Mouse (Mus musculus): ENCODE results near the gene Foxp2.
A peak's percentile ranks its signal among the peaks of the same experiment; 100 is the strongest.

The Foxp2 gene

GRCm38 (mm10) chr6:14901183-14901970, at the start of gene Foxp2:
Gene Foxp2, plus strand, starts transcription at chr6:14901349.
- peak; percentile 7 for DNase-seq

- no peak for DNase-seq
Observed at GRCm38 (mm10) chr6:14885199-14885598, 15.9 kb upstream of the Foxp2 start.

GRCm38 (mm10) chr6:14897028-14897427, 4.1 kb upstream of the Foxp2 start:
- DNase-seq: no peak

- DNase-seq: no peak
Observed at GRCm38 (mm10) chr6:14898096-14898855, 2.9 kb upstream of the Foxp2 start.

- DNase-seq: peak; percentile 2
Observed at GRCm38 (mm10) chr6:14899021-14899610, 2.0 kb upstream of the Foxp2 start.

- no peak for DNase-seq
Observed at GRCm38 (mm10) chr6:14899936-14900578, 1.1 kb upstream of the Foxp2 start.

GRCm38 (mm10) chr6:14900579-14901021, 549 bp upstream of the Foxp2 start:
- DNase-seq: peak; percentile 33

- DNase-seq: no peak
Observed at GRCm38 (mm10) chr6:14901971-14902670, 972 bp downstream of the Foxp2 start.

- DNase-seq: no peak
Observed at GRCm38 (mm10) chr6:14903271-14903965, 2.3 kb downstream of the Foxp2 start.

- no peak for DNase-seq
Observed at GRCm38 (mm10) chr6:14915066-14915465, 13.9 kb downstream of the Foxp2 start.

- no peak for DNase-seq
Observed at GRCm38 (mm10) chr6:14922704-14923103, 21.6 kb downstream of the Foxp2 start.

- DNase-seq: no peak
Observed at GRCm38 (mm10) chr6:14924976-14925489, 23.9 kb downstream of the Foxp2 start.

GRCm38 (mm10) chr6:14951060-14951459, 49.9 kb downstream of the Foxp2 start:
- no peak for DNase-seq

GRCm38 (mm10) chr6:14952731-14953130, 51.6 kb downstream of the Foxp2 start:
- no peak for DNase-seq

- DNase-seq: no peak
Observed at GRCm38 (mm10) chr6:14977042-14977441, 75.9 kb downstream of the Foxp2 start.

- no peak for DNase-seq
Observed at GRCm38 (mm10) chr6:14978201-14978600, 77.1 kb downstream of the Foxp2 start.

GRCm38 (mm10) chr6:15008113-15008512, 107.0 kb downstream of the Foxp2 start:
- DNase-seq: no peak

- DNase-seq: no peak
Observed at GRCm38 (mm10) chr6:15028488-15028887, 127.3 kb downstream of the Foxp2 start.

GRCm38 (mm10) chr6:15029446-15030125, 128.4 kb downstream of the Foxp2 start:
- no peak for DNase-seq

GRCm38 (mm10) chr6:15063246-15063645, 162.1 kb downstream of the Foxp2 start:
- no peak for DNase-seq

- no peak for DNase-seq
Observed at GRCm38 (mm10) chr6:15101548-15101947, 200.4 kb downstream of the Foxp2 start.

Measured in kidney, adult 18-20 months (tissue).